Mouse (Mus musculus): ENCODE data around the gene 1110059G10Rik.

- no peak for TF ChIP-seq CTCF (IDR thresholded peaks at IDR 0.05; ENCODE audit: control insufficient read depth, insufficient read depth, insufficient replicate concordance, low read depth, low read length)
- peak; percentile 73 for TF ChIP-seq POLR2A (IDR thresholded peaks at IDR 0.05; ENCODE audit: control insufficient read depth, low read depth, low read length)
Measured at GRCm38 (mm10) chr9:122950643-122951475, at the start of gene 1110059G10Rik, which contains the start of gene Kif15.
